Mouse (Mus musculus): ENCODE measurements at regions not wholly inside any gene's neighbourhood (a gene's known extent, or its start where the extent isn't known, plus 50 kb on each side); places are given as distances from the start of the nearest gene placed in this dataset.

DNA sequence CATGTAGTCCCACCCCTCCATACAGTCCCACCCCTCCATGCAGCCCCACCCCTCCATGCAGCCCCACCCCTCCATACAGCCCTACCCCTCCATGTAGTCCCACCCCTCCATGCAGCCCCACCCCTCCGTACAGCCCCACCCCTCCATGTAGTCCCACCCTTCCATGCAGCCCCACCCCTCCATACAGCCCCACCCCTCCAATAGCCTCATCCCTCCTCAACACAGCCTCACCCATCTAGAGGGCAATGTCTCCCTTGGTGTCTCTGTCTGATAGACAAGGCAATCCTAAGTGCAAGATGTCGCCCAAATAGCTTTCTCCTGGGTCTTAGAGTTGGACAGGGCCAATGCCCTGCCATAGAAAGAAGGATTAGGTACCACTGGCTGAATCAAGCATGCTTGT lies 77.8 kb downstream of the Zfp706 start:
- Histone ChIP-seq H3K36me3 (ENCODE audit: control insufficient read depth, insufficient read depth, low read length, poor library complexity, severe bottlenecking) (no peaks in the 10 kb centered on the region), H3K27me3 (ENCODE audit: control insufficient read depth, insufficient read depth, low read length, poor library complexity, severe bottlenecking) (no peaks in the 10 kb centered on the region)
- no peak for DNase-seq (ENCODE audit: low read depth, low spot score)

GRCm38 (mm10) chr15:36929088-36929487 lies 78.5 kb downstream of the Zfp706 start:
- H3K36me3 ChIP-seq (ENCODE audit: control insufficient read depth, insufficient read depth, low read length, poor library complexity, severe bottlenecking), result no peaks in the 10 kb centered on the region
- H3K27me3 ChIP-seq (ENCODE audit: control insufficient read depth, insufficient read depth, low read length, poor library complexity, severe bottlenecking), result no peaks in the 10 kb centered on the region
- no peak for DNase-seq (ENCODE audit: low read depth, low spot score)

GRCm38 (mm10) chr15:36928678-36929077 lies 78.9 kb downstream of the Zfp706 start:
- H3K27me3 ChIP-seq (ENCODE audit: control insufficient read depth, insufficient read depth, low read length, poor library complexity, severe bottlenecking), result no peaks in the 10 kb centered on the region
- DNase-seq (ENCODE audit: low read depth, low spot score), result no peak

DNA sequence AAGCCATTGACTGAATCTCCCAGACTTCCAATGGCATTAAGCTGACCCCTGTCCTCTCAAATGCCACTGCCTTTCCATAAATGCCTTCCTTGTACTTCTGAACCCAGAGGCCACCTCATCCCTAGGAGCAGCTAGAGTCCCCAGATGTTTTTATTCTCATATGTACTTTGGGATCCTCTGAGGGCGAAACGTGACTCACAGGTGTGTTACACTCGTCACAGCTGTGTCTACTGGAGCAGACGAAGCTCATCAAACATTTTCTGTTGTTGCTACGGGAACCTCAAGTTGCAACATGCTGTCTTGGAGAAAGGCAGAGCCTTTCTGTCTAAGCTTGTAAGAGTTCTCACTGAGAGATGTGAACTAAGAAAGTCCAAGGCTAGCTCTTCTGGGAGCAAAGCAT lies 80.1 kb downstream of the Zfp706 start:
- Histone ChIP-seq H3K27me3 (ENCODE audit: control insufficient read depth, insufficient read depth, low read length, poor library complexity, severe bottlenecking) (no peaks in the 10 kb centered on the region), H3K36me3 (ENCODE audit: control insufficient read depth, insufficient read depth, low read length, poor library complexity, severe bottlenecking) (no peaks in the 10 kb centered on the region)
- peak; percentile 65 for DNase-seq (ENCODE audit: low read depth, low spot score)

More at GRCm38 (mm10) chr15:36928678-36929077, 78.9 kb downstream of the Zfp706 start:
- H3K36me3 ChIP-seq (ENCODE audit: control insufficient read depth, insufficient read depth, low read length, poor library complexity, severe bottlenecking), result no peaks in the 10 kb centered on the region

DNA sequence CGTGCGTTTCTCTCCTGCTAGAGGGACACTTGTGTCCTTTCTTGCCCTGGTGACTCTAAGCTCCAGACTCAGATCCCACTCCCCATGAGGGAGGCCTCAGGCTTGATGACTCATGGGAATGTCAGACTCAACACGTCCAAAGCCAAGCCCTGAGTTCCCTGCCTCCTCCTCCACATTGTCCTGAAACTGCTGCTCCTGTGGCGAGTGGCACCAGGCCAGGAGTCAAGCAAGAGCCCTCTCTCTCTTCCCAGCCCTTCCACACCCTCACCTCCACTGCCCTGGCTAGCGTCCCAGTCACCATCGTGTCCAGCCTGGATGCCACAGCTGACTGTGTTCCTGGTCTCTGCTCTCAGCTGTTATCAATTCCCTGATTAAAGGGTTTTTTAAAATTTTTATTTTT lies 83.4 kb downstream of the Zfp706 start:
- no peak for DNase-seq (ENCODE audit: low read depth, low spot score)
- Histone ChIP-seq H3K36me3 (ENCODE audit: control insufficient read depth, insufficient read depth, low read length, poor library complexity, severe bottlenecking) (no peaks in the 10 kb centered on the region), H3K27me3 (ENCODE audit: control insufficient read depth, insufficient read depth, low read length, poor library complexity, severe bottlenecking) (no peaks in the 10 kb centered on the region)

- H3K27me3 ChIP-seq (ENCODE audit: control insufficient read depth, insufficient read depth, low read length, poor library complexity, severe bottlenecking), result no peaks in the 10 kb centered on the region
- H3K36me3 ChIP-seq (ENCODE audit: control insufficient read depth, insufficient read depth, low read length, poor library complexity, severe bottlenecking), result no peaks in the 10 kb centered on the region
- no peak for DNase-seq (ENCODE audit: low read depth, low spot score)
These were observed 86.2 kb downstream of the Zfp706 start for GRCm38 (mm10) chr15:36921384-36921783.

DNA sequence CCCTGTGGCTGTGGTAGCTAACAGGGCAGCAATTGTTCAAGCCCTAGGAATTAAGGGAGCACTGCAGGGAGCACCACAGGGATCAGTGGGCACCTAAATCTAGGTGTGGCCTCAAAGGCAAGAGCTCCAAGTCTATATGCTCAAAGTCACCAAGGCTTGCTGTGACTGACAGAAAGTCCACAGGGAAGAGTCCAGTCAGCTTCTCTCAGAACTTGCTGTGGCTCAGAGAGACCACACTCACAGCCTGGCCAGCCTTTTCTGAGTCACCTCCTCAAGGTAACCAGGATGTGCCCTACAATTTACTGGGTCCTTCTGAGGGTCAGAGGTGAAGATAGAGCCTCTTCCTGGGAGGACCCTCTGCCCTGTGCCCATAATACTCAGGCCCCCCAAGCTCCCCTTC lies 86.7 kb downstream of the Zfp706 start:
- H3K27me3 ChIP-seq (ENCODE audit: control insufficient read depth, insufficient read depth, low read length, poor library complexity, severe bottlenecking), result no peaks in the 10 kb centered on the region
- no peak for DNase-seq (ENCODE audit: low read depth, low spot score)

DNA sequence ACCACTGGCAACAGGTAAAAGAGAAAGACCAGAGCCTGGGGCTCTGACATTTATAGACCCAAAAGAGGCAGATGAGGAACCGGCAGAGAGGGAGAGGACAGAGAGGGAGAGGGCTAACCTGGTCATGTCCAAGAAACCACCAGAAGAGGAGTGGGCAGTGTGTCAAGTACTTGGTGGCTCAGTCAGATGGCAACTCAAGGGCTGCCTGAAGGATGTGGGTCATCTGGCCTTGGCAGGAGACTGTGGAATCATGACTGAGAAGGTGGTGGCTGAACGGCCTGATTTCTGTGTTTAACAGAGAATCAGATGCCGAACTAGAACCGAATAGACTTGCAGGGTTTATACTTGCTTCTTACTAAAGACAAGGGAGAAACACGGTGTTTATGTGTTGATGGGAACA lies 87.9 kb downstream of the Zfp706 start:
- Histone ChIP-seq H3K36me3 (ENCODE audit: control insufficient read depth, insufficient read depth, low read length, poor library complexity, severe bottlenecking) (no peaks in the 10 kb centered on the region), H3K27me3 (ENCODE audit: control insufficient read depth, insufficient read depth, low read length, poor library complexity, severe bottlenecking) (no peaks in the 10 kb centered on the region)
- DNase-seq (ENCODE audit: low read depth, low spot score), result no peak

More for the DNA sequence above, 86.7 kb downstream of the Zfp706 start:
- H3K36me3 ChIP-seq (ENCODE audit: control insufficient read depth, insufficient read depth, low read length, poor library complexity, severe bottlenecking), result no peaks in the 10 kb centered on the region

- H3K27me3 ChIP-seq (ENCODE audit: control insufficient read depth, insufficient read depth, low read length, poor library complexity, severe bottlenecking), result no peaks in the 10 kb centered on the region
- no peak for DNase-seq (ENCODE audit: low read depth, low spot score)
These were observed 88.4 kb downstream of the Zfp706 start for GRCm38 (mm10) chr15:36919209-36919608.

DNA sequence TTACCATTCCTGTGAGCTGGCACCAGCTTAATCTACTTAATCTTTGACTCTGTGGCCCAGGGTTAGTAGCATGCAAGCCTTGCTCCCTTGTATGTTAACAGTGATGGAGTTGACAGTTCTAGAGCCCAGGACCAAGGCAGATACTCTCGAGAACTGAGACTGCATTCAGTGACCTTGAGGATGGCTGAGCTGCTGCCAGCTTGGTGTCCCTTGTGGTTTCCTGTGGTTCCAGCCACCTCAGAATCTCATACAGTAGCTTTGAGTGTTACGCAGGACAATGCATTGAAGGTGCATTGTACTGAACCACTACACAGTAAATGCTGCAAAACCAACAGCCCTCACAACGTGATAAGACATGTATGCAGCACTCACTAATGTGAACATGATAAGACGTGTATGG lies 90.6 kb downstream of the Zfp706 start:
- DNase-seq (ENCODE audit: low read depth, low spot score), result no peak
- H3K36me3 ChIP-seq (ENCODE audit: control insufficient read depth, insufficient read depth, low read length, poor library complexity, severe bottlenecking), result no peaks in the 10 kb centered on the region

More at GRCm38 (mm10) chr15:36919209-36919608, 88.4 kb downstream of the Zfp706 start:
- no peaks in the 10 kb centered on the region for H3K36me3 ChIP-seq (ENCODE audit: control insufficient read depth, insufficient read depth, low read length, poor library complexity, severe bottlenecking)

DNA sequence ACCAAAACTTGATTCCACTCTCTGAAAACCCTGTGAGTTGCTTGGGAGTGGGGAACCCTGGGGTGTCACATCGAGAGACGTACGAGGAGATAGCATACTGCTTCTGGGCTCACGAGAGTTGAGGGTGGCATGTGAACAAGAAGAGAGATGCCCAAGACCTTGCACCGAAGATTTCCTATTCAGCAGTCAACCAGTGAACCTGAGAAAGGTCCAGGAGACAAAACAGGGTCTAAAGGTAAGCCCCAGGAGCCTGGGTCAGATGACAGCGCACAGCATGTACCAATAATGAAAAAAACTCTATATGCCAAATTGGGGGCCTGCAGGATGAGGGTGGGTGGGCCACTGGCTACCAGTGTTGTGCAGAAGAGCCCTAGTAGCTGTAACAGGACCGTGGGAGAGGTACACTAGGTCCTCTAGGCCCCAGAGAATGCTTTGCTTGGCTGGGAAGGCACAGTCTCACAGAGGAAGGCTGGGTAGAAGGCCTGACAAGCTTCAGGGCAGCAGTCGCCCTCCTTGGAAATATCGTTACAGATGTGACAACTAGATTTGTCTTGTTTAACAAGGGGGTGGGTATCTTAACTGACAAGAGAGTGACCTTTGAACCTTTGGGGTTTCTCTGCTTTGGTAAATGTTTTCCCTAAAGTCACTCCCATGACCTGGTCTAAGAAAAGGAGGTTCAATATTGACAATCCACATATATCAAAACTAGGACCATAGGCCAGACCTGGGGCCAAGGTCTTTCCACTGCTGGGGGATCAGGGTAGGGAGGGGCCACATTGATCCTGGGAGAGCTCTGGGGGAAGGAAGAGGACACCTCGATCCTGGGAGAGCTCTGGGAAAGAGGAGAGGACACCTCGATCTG lies 93.1 kb downstream of the Zfp706 start:
- no peaks in the 10 kb centered on the region for H3K36me3 ChIP-seq (ENCODE audit: control insufficient read depth, insufficient read depth, low read length, poor library complexity, severe bottlenecking)
- no peaks in the 10 kb centered on the region for H3K27me3 ChIP-seq (ENCODE audit: control insufficient read depth, insufficient read depth, low read length, poor library complexity, severe bottlenecking)
- no peak for DNase-seq (ENCODE audit: low read depth, low spot score)

More for the DNA sequence above, 90.6 kb downstream of the Zfp706 start:
- H3K27me3 ChIP-seq (ENCODE audit: control insufficient read depth, insufficient read depth, low read length, poor library complexity, severe bottlenecking), result no peaks in the 10 kb centered on the region

DNA sequence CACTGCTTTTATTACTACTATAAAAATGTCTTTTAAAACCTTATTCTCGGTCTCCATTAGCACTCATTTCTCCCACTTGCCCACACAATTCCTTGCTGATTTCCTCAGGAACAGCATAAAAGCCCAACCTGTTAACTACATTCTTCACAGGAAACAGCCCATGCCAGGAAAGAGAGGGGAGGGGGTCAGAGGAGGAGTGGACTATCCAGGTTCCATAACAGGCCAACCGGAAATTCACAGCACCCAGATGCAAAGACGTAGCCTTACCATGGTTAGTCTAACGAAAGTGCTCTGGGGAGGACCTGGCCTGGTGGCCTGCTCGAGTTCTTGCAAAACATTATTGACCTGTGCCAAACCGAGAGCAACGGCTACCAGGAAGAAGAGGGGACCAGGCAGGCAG lies 94.3 kb downstream of the Zfp706 start:
- Histone ChIP-seq H3K36me3 (ENCODE audit: control insufficient read depth, insufficient read depth, low read length, poor library complexity, severe bottlenecking) (no peaks in the 10 kb centered on the region), H3K27me3 (ENCODE audit: control insufficient read depth, insufficient read depth, low read length, poor library complexity, severe bottlenecking) (no peaks in the 10 kb centered on the region)
- DNase-seq (ENCODE audit: low read depth, low spot score), result no peak

DNA sequence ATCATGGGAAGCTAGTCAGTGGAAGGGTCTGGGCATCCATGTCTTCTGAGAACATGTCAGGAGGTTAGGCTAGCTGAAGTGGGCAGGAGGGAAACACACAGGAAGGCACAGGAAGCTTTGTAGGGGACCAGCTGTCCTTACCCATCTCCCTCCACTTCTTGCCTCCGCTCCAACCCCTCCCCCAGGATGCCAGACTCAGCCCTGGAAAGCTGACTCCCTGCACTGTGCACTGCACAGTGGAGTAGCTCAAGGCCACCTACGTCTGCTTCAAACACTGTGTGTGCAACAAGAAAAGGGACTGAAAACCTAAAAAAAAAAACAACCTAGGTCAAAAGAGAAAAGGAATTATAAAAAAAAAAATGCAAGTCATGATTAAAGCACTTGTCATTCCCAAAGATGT lies 97.3 kb downstream of the Zfp706 start:
- H3K36me3 ChIP-seq (ENCODE audit: control insufficient read depth, insufficient read depth, low read length, poor library complexity, severe bottlenecking), result no peaks in the 10 kb centered on the region
- no peaks in the 10 kb centered on the region for H3K27me3 ChIP-seq (ENCODE audit: control insufficient read depth, insufficient read depth, low read length, poor library complexity, severe bottlenecking)
- no peak for DNase-seq (ENCODE audit: low read depth, low spot score)

GRCm38 (mm10) chr15:36909494-36909893 lies 98.1 kb downstream of the Zfp706 start:
- H3K27me3 ChIP-seq (ENCODE audit: control insufficient read depth, insufficient read depth, low read length, poor library complexity, severe bottlenecking), result no peaks in the 10 kb centered on the region
- H3K36me3 ChIP-seq (ENCODE audit: control insufficient read depth, insufficient read depth, low read length, poor library complexity, severe bottlenecking), result no peaks in the 10 kb centered on the region
- DNase-seq (ENCODE audit: low read depth, low spot score), result no peak

- Histone ChIP-seq H3K36me3 (ENCODE audit: control insufficient read depth, insufficient read depth, low read length, poor library complexity, severe bottlenecking) (no peaks in the 10 kb centered on the region), H3K27me3 (ENCODE audit: control insufficient read depth, insufficient read depth, low read length, poor library complexity, severe bottlenecking) (no peaks in the 10 kb centered on the region)
- no peak for DNase-seq (ENCODE audit: low read depth, low spot score)
These were observed 100.8 kb downstream of the Zfp706 start for GRCm38 (mm10) chr15:36906789-36907188.

DNA sequence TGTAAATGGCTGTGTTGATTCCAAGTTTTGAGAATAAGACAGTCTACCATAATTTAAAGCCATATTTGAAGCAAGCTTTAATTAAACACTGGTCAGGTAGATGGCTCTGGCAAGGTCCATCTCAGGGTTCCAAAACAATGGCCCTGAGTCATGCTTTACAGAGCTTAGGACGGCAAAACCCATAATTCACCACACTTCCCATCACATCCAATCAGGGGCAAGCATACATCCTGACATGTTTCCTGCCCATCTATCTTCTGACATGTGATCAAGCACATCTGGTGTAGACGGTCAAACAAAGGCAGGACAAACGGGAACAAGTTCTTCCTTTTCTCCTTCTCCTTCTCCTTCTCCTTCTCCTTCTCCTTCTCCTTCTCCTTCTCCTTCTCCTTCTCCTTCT lies 101.5 kb downstream of the Zfp706 start:
- H3K27me3 ChIP-seq (ENCODE audit: control insufficient read depth, insufficient read depth, low read length, poor library complexity, severe bottlenecking), result no peaks in the 10 kb centered on the region
- H3K36me3 ChIP-seq (ENCODE audit: control insufficient read depth, insufficient read depth, low read length, poor library complexity, severe bottlenecking), result no peaks in the 10 kb centered on the region
- DNase-seq (ENCODE audit: low read depth, low spot score), result no peak
